Mouse (Mus musculus): ENCODE data around the gene Kcna7. TPM values are rescaled to one million over a fixed set of nuclear protein-coding genes. Genes with fewer than 3 reads are reported as not detected.
A peak's percentile ranks its signal among the peaks of the same experiment; 100 is the strongest.

Gene Kcna7
- total RNA-seq, 2 experiments from 2014 or later = 83.7 to 93.5 TPM

GRCm38 (mm10) chr7:45419859-45420614 is 14.6 kb downstream of the Kcna7 start:
- no peak for DNase-seq (ENCODE audit: low spot score)

GRCm38 (mm10) chr7:45420615-45420919 is 15.1 kb downstream of the Kcna7 start, which contains the start of gene Lhb:
Lhb (plus strand) TSS chr7:45420820.
- DNase-seq (ENCODE audit: low spot score) = no peak

DNA sequence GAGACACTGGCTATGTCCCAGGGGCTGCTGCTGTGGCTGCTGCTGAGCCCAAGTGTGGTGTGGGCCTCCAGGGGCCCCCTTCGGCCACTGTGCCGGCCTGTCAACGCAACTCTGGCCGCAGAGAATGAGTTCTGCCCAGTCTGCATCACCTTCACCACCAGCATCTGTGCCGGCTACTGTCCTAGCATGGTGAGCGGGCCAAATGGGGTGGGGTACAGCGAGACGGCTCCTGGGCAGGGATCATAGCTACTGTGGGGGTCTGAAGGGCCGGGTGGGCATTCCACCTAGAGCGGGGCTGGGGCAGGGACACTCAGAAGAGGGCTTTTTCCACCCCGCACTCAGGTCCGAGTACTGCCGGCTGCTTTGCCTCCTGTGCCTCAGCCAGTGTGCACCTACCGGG is 15.7 kb downstream of the Kcna7 start:
- no peak for DNase-seq (ENCODE audit: low spot score)

GRCm38 (mm10) chr7:45426556-45426955 is 21.1 kb downstream of the Kcna7 start:
- DNase-seq (ENCODE audit: low spot score) = no peak

DNA sequence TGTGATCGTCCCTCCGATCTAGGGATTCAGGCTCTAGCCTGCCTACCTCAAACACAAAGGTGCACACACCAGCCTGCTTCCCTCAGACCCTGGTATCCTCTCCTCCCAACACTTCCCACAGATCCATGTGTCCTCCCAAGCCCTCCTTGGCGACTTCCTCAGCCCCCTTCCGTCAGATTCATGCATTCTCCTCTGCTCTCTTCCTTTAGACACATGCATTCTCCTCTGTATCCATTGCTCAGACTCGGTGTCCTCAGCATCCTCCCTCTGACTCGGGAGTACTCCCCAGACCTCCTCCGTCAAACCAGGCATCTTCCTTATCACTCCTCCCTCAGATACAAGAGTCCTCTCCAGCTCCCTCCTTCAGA is 28.4 kb downstream of the Kcna7 start:
- DNase-seq (ENCODE audit: low spot score) = no peak

GRCm38 (mm10) chr7:45434203-45435015 is 29.0 kb downstream of the Kcna7 start, which contains the start of gene Gys1:
Gys1 (plus strand) TSS chr7:45434844.
- DNase-seq (ENCODE audit: low spot score) = peak; percentile 100

- DNase-seq (ENCODE audit: low spot score) = no peak
These were observed 29.6 kb downstream of the Kcna7 start for GRCm38 (mm10) chr7:45435038-45435437.

- no peak for DNase-seq (ENCODE audit: low spot score)
These were observed 31.0 kb downstream of the Kcna7 start for GRCm38 (mm10) chr7:45436444-45436843.

DNA sequence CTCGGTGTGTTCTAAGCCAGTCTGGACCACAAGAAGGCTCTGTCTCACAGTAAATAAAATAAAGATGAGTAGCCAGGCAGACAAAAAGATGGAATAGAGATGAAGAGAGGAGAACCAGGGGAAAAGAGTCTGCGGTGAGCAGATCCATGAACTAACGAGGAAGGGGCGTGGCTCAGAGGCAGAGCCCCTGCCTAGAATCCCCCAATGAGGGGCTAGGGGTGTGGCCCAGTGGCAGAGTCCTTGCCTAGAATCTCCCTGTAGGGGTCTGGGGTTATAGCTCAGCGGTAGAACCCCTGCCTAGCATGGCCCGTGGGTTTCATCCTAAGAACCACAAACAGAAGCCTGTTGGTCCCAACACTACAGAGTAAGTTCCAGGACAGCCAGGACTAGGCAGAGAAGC is 31.6 kb downstream of the Kcna7 start:
- DNase-seq (ENCODE audit: low spot score) = no peak

- DNase-seq (ENCODE audit: low spot score) = peak; percentile 85
These were observed 32.2 kb downstream of the Kcna7 start, which contains the start of gene Ruvbl2 for GRCm38 (mm10) chr7:45437521-45438276. Ruvbl2 (minus strand) TSS chr7:45438096.

DNA sequence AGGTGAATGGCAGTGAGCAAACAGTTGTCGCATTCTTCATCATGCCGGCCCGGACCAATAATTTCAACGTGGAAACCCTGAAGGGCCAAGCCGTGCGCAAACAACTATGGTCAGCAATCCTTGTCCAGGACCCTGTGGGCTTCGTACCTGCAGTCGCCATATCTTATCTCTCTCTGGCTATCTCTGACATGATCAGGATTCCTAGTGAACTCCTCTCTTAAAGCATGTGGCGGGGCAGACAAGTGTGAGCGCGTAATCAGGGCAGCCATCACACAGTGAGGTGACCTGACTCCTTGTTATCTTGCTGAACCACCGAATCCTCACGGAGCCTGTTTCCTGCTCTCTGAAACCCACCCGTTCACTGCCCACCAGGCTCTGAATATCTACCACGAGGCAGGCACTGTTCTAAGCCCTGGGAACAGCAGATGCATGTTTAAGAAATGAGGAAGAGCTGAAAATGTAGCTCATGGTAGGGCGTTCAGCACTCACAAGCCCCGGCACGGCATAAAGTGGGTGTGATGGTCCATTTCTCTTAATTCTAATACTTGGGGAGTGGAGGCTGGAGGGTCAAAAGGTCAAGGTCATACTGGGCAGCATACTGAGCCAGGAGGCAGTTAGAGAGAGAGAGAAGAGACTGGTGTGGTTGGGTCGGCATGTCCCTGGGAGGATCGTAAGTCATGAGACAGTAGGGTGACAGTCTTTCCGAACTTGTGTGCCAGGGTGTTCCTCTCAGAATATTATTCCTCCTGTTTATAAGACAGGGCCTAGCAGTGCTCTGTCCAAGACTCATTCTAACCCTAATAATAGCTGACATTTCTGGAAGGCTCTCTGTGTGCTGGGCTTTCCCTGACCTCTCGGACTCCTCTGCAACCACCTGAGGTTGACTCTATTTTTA is 38.3 kb downstream of the Kcna7 start:
- DNase-seq (ENCODE audit: low spot score) = peak; percentile 76

DNA sequence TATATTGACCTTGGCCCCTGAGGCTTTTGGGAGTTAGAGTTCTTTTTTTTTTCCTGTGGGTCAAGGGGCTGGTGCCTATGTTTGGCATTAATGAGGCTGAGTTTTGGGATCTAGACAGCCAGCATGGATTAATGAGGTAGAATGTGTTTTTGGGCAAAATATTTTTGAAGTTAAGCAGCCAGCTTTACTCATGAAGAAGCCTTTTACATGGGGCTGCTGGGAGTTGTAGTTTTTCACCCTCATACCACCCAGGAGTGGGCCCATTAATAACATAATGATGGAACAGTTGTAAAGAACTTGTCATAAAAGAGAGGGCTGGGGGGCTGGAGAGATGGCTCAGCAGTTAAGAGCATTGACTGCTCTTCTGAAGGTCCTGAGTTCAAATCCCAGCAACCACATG is 41.1 kb downstream of the Kcna7 start:
- no peak for DNase-seq (ENCODE audit: low spot score)

DNA sequence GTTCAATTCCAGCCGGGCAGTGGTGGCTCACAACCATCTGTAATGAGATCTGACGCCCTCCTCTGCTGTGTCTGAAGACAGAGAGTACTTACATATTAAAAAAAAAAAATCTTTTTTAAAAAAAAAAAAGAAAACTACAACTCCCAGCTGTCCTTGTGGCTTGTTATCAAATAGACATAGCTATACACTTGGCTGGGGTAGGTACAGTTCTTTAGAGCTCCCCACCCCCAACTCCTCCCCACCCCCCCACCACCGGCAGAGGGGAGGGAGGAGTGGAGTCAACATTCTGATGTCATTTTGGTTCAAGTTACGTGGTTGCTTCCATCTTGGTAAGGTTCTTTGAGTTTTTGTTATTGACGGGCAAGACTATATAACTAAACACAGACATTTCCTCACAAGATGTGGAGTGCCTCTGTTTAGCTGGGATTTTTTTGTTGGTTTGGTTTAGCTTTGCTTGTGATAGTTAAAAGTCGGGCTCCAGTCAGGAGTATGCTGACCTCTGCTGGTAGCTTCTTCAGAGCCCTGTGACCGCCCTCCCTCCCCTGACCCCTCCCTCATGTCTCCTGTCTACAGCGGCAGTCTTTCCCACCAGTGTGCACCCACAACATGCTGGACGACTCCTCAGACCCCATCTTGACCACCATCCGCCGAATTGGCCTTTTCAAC is 42.0 kb downstream of the Kcna7 start:
- no peak for DNase-seq (ENCODE audit: low spot score)

GRCm38 (mm10) chr7:45449974-45450373 is 44.5 kb downstream of the Kcna7 start:
- DNase-seq (ENCODE audit: low spot score) = no peak

DNA sequence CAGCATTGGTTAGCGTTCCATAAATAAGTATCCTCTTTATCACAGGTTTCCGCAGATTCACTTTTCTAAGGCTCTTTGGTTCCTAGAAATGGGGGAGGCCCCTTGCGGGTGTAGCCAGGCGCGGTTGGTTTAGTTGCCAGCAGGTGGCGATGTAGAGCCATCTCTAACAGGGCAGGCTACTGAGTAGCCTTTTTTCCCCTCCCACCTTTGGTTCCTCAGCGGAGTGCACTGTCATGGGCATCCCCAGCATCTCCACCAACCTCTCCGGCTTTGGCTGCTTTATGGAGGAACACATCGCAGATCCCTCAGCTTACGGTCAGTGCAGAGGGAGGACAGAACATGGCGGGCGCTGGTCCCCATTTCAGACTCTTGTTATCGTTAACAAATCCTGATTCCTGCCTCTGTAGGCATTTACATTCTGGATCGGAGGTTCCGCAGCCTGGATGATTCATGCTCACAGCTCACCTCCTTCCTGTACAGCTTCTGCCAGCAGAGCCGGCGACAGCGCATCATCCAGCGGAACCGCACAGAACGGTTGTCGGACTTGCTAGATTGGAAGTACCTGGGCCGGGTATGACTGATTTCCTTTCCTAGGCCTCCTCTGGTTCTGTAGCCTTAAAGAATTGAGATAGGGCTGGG is 46.0 kb downstream of the Kcna7 start:
- DNase-seq (ENCODE audit: low spot score) = peak; percentile 85

DNA sequence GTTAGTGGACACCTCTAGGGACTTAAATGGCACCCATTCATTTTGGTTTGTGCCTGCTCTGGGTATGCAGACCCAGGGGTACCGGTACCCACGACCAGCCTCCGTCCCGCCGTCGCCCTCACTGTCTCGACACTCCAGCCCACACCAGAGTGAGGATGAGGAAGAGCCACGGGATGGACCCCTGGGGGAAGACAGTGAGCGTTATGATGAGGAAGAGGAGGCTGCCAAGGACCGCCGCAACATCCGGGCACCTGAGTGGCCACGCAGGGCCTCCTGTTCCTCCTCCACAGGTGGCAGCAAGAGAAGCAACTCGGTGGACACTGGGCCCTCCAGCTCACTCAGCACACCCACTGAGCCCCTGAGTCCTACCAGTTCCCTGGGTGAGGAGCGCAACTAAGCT is 49.5 kb downstream of the Kcna7 start:
- DNase-seq (ENCODE audit: low spot score) = no peak

- DNase-seq (ENCODE audit: low spot score) = no peak
These were observed 50.7 kb downstream of the Kcna7 start for GRCm38 (mm10) chr7:45455932-45456696.

- no peak for DNase-seq (ENCODE audit: low spot score)
These were observed 51.3 kb downstream of the Kcna7 start for GRCm38 (mm10) chr7:45456721-45457203.
